Mouse (Mus musculus): ENCODE measurements around the gene Pirt. TPM values are rescaled to one million over a fixed set of nuclear protein-coding genes. Genes with fewer than 3 reads are reported as not detected.

Pirt gene
- not detected for polyA plus RNA-seq (2014; fragmentation: Illumina TruSeq; extraction: RNeasy Lipid Tissue Mini Kit (QIAGEN cat#74804); ENCODE audit: low read depth, low replicate concordance)

GRCm38 (mm10) chr11:66911811-66912210, at the start of gene Pirt:
TSS of gene Pirt (plus strand) at chr11:66911981.

GRCm38 (mm10) chr11:66956303-66956702, 44.5 kb downstream of the Pirt start, which contains the start of gene Tmem238l:
TSS of gene Tmem238l (plus strand) at chr11:66956638.

Other genes starting within 250 kb of the Pirt start
- gene Tmem238l, start 44.7 kb downstream of the Pirt start, polyA plus RNA-seq (2014; fragmentation: Illumina TruSeq; extraction: RNeasy Lipid Tissue Mini Kit (QIAGEN cat#74804); ENCODE audit: low read depth, low replicate concordance) = not detected
- gene Tmem220, start 113.2 kb downstream of the Pirt start, polyA plus RNA-seq (2014; fragmentation: Illumina TruSeq; extraction: RNeasy Lipid Tissue Mini Kit (QIAGEN cat#74804); ENCODE audit: low read depth, low replicate concordance) = 36.7 TPM
- 50.1 TPM for gene Adprm, start 140.6 kb downstream of the Pirt start, polyA plus RNA-seq (2014; fragmentation: Illumina TruSeq; extraction: RNeasy Lipid Tissue Mini Kit (QIAGEN cat#74804); ENCODE audit: low read depth, low replicate concordance)
- gene Sco1, start 140.7 kb downstream of the Pirt start, polyA plus RNA-seq (2014; fragmentation: Illumina TruSeq; extraction: RNeasy Lipid Tissue Mini Kit (QIAGEN cat#74804); ENCODE audit: low read depth, low replicate concordance) = 15.9 TPM
- not detected for gene Myh3, start 166.3 kb downstream of the Pirt start, polyA plus RNA-seq (2014; fragmentation: Illumina TruSeq; extraction: RNeasy Lipid Tissue Mini Kit (QIAGEN cat#74804); ENCODE audit: low read depth, low replicate concordance)

Measured in liver, adult 10 weeks (tissue).